Comparison of ENCODE assay signal across 16 mouse cellular contexts in genomic region chr7:79512496-79512895, GRCm38 (mm10). TPM values are rescaled to one million over a fixed set of nuclear protein-coding genes. Genes with fewer than 3 reads are reported as not detected.
DNase-seq lines count a peak whose midpoint lies in the region; ATAC-seq and TF ChIP-seq lines count a peak whose summit lies in the region.
"Had no signal": no experiment of that assay in that cellular context is flagged by ENCODE, and none has a peak within 500 bp of the region (broad histone marks: within the 10 kb centered on the region; RNA-seq: fewer than 3 reads in every experiment).

No protein-coding gene starts in this region.

- no peak for ATAC-seq in midbrain, embryonic 13.5 days
- ATAC-seq: liver, embryonic 12.5 days had no signal

- TF ChIP-seq CTCF in brain, embryonic 14.5 days (IDR thresholded peaks at IDR 0.05; ENCODE audit: borderline replicate concordance, extremely low read depth, insufficient read depth, insufficient read length), result no peak

- peaks cover 100% of the 10 kb centered on the region for H3K27me3 ChIP-seq in hindbrain, embryonic 10.5 days (ENCODE audit: insufficient read depth, poor library complexity, severe bottlenecking)
- peaks cover 63% of the 10 kb centered on the region for H3K27me3 ChIP-seq in midbrain, embryonic 13.5 days

- H3K27ac ChIP-seq in hindbrain, embryonic 10.5 days, result no peak overlapping the region
- peak overlapping the region; percentile 97 for H3K27ac ChIP-seq in midbrain, embryonic 13.5 days
- H3K27ac ChIP-seq: embryonic facial prominence, embryonic 12.5 days; heart, embryonic 15.5 days; liver, embryonic 12.5 days; stomach, embryonic 15.5 days had no signal

- H3K4me1 ChIP-seq in hindbrain, embryonic 10.5 days (replicated peaks), result peaks cover 93% of the 10 kb centered on the region
- peaks cover 96% of the 10 kb centered on the region for H3K4me1 ChIP-seq in midbrain, embryonic 13.5 days (replicated peaks)

- TF ChIP-seq POLR2A in brain, embryonic 14.5 days (IDR thresholded peaks at IDR 0.05; ENCODE audit: borderline replicate concordance, extremely low read depth, insufficient read depth, insufficient read length, poor library complexity, severe bottlenecking), result no peak

- no peaks in the 10 kb centered on the region for H3K9me3 ChIP-seq in hindbrain, embryonic 10.5 days
- no peaks in the 10 kb centered on the region for H3K9me3 ChIP-seq in midbrain, embryonic 13.5 days
- H3K9me3 ChIP-seq: embryonic facial prominence, embryonic 12.5 days; heart, embryonic 15.5 days; liver, embryonic 12.5 days; stomach, embryonic 15.5 days had no signal

- H3K9ac ChIP-seq in midbrain, embryonic 13.5 days (replicated peaks), result 0 out of 2 replicates have a peak overlapping the region, but pooled peaks have one; percentile 41
- H3K9ac ChIP-seq: embryonic facial prominence, embryonic 12.5 days; heart, embryonic 15.5 days; liver, embryonic 12.5 days; stomach, embryonic 15.5 days had no signal

- peak overlapping the region; percentile 90 for H3K4me2 ChIP-seq in midbrain, embryonic 13.5 days (replicated peaks)
- H3K4me2 ChIP-seq: embryonic facial prominence, embryonic 12.5 days; heart, embryonic 15.5 days; liver, embryonic 12.5 days; stomach, embryonic 15.5 days had no signal

- intact Hi-C loops in heart, postnatal 10 days (cut with DNase I), result no loop called here

- H3K4me3 ChIP-seq in hindbrain, embryonic 10.5 days, result peak overlapping the region; percentile 7; the same call in 1 of the 2 replicates
- H3K4me3 ChIP-seq in midbrain, embryonic 13.5 days (replicated peaks), result peak overlapping the region; percentile 4; the same call in 1 of the 2 replicates
- H3K4me3 ChIP-seq: embryonic facial prominence, embryonic 12.5 days; heart, embryonic 15.5 days; liver, embryonic 12.5 days; stomach, embryonic 15.5 days had no signal

- 12% methylated on average over 4 of the region's 4 CpGs for WGBS in hindbrain, embryonic 10.5 days
- 20% methylated on average over 4 of the region's 4 CpGs for WGBS in midbrain, embryonic 13.5 days

- peak; percentile 49 for DNase-seq in cerebellum, adult 11-12 months
- no peak for DNase-seq in cerebellum, adult 11 months
- DNase-seq in brain, embryonic 14.5 days (ENCODE audit: low read depth), result peak; percentile 79
- no peak for DNase-seq in hindbrain, embryonic 10.5 days (ENCODE audit: low spot score)
- DNase-seq in thymus, postnatal 36 days, result no peak
- no peak for DNase-seq in kidney, adult 9 months
- no peak for DNase-seq in heart, postnatal 10 days
- DNase-seq: adrenal gland, adult 2 months; gastrocnemius, postnatal 36 days; kidney, adult 11 months; lung, postnatal 14 days had no signal

- H3K36me3 ChIP-seq in hindbrain, embryonic 10.5 days, result peaks cover 59% of the 10 kb centered on the region
- H3K36me3 ChIP-seq in midbrain, embryonic 13.5 days, result peaks cover 29% of the 10 kb centered on the region
- H3K36me3 ChIP-seq: embryonic facial prominence, embryonic 12.5 days; heart, embryonic 15.5 days; liver, embryonic 12.5 days; stomach, embryonic 15.5 days had no signal

RNA-seq across cellular contexts. Expression of gene Polg, which starts 46.3 kb away (rescaled TPM):
- 44.7 and 55.4 TPM in 2 replicates for polyA plus RNA-seq in brain, embryonic 14.5 days (2012; rRNA removed)
- 38.5 and 43.0 TPM in 2 replicates for polyA plus RNA-seq in hindbrain, embryonic 10.5 days (2016; fragmentation: Nextera tagmentation; extraction: Ambion mirVana)
- polyA plus RNA-seq in midbrain, embryonic 13.5 days (2015; fragmentation: Nextera tagmentation; extraction: Ambion mirVana), result 22.0 and 23.8 TPM in 2 replicates
- 10 to 100 TPM; 54.5 to 64.5 TPM for total RNA-seq in heart, postnatal 10 days (2021)

Comparison
In these comparisons a context has a peak if more than half of its experiments do, and no peak if none do; other contexts are left out.
1. DNase-seq: peak in cerebellum, adult 11-12 months (single experiment) and brain, embryonic 14.5 days (single experiment); none in cerebellum, adult 11 months (single experiment), hindbrain, embryonic 10.5 days (single experiment), thymus, postnatal 36 days (0 of 2), kidney, adult 9 months (single experiment) and heart, postnatal 10 days (0 of 2).